Mouse (Mus musculus) forebrain, embryonic 10.5 days (tissue): Measurements from ENCODE around the gene Mmp21. TPM values are rescaled to one million over a fixed set of nuclear protein-coding genes. Genes with fewer than 3 reads are reported as not detected.
A peak's percentile ranks its signal among the peaks of the same experiment; 100 is the strongest.

Experiments
- DNase-seq: peaks from one replicate; pipeline ENCODE4 v3.0.0-alpha.2; 2017; ENCODE audit warnings: low spot score; ENCODE audit errors: extremely low spot score
- H3K27ac ChIP-seq: fragments of 300-500 bp; sonication (generic); 2 replicates; pipeline ENCODE4 v1.5.1; 2016; ENCODE audit warnings: mild to moderate bottlenecking
- H3K27me3 ChIP-seq: fragments of 300-500 bp; sonication (generic); 2 replicates; pipeline ENCODE4 v1.6.1; 2016; ENCODE audit warnings: mild to moderate bottlenecking; ENCODE audit not compliant: poor library complexity, severe bottlenecking
- H3K36me3 ChIP-seq: fragments of 300-500 bp; sonication (generic); replicated peaks from 2 replicates; pipeline ENCODE4 v1.6.1; 2016; ENCODE audit warnings: mild to moderate bottlenecking, moderate library complexity
- H3K4me1 ChIP-seq: fragments of 300-500 bp; sonication (generic); 2 replicates; pipeline ENCODE4 v1.6.1; 2016
- H3K4me3 ChIP-seq: fragments of 300-500 bp; sonication (generic); 2 replicates; pipeline ENCODE4 v1.5.1; 2016; ENCODE audit warnings: mild to moderate bottlenecking, moderate library complexity
- H3K9me3 ChIP-seq: fragments of 300-500 bp; sonication (generic); 2 replicates; pipeline ENCODE4 v1.6.1; 2016; ENCODE audit warnings: mild to moderate bottlenecking, moderate library complexity
- WGBS: fragments of 180-500 bp; shearing (Covaris S2); methylation state at CpG from one replicate; pipeline ENCODE4 v1.1.7; 2016; 5-methylcytosine and 5-hydroxymethylcytosine counted together
- polyA plus RNA-seq: library from polyadenylated mRNA; unstranded; fragments of >200 nt; fragmentation: Nextera tagmentation; extraction: Ambion mirVana; gene quantifications from 2 replicates; pipeline ENCODE4 v1.2.1, GENCODE M21; 2016

Mmp21 gene
- not detected in 2 replicates for polyA plus RNA-seq

DNA sequence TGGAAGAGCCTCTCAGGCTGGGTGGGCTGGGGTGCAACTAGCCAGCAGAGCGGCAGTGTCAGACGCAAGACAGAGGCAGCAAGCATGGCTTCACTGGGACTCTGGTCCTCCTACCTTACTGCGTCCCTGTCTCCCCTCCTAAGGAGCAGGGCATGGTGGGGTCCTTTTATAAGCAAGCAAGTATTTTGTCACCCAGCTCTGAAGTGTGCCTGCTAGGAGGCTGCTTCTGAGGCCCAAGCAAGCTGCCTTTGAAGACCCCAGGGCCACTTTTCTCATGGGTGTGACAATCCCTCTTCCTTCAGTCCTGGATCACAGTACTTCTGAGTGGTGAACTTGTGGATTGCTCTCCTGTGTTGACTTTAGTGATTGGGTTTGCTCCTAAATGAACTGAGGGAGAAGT is at the start of gene Mmp21:
TSS of gene Mmp21 (minus strand) at position 101 of the 400 bp plus-strand sequence.
- Histone ChIP-seq H3K4me3 (no peak within 1 kb of the TSS), H3K4me1 (no peaks in the 10 kb centered on the region), H3K27ac (no peak within 1 kb of the TSS), H3K27me3 (no peaks in the 10 kb centered on the region), H3K9me3 (peaks cover 6% of the 10 kb centered on the region; the same call in 1 of the 2 replicates), H3K36me3 (peaks cover 18% of the 10 kb centered on the region)
- DNase-seq = no peak
- WGBS = 83% methylated on average over 3 of the region's 3 CpGs

DNA sequence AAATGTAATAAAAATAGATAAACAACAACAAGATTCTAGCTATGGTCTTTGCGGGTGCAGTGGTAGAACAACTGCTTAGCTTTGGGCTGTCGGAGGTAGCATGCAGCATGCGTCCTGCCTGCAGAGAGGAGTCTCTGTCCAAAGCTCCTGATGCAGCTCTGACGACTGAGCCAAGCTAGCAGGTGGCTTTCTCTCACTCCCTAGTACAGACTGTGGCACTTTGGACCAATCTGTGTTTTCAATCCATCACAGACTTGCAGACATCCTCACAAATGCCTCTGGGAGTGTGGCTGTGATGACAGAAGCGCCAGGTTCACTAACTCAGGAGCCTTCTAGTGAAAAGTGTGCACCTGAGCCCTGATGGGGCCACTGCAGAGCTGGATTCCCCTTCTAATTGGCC is 49.5 kb upstream of the Mmp21 start:
- H3K27ac ChIP-seq = no peak overlapping the region
- no peaks in the 10 kb centered on the region for H3K9me3 ChIP-seq
- no peak overlapping the region for H3K4me3 ChIP-seq
- H3K36me3 ChIP-seq = peaks cover 90% of the 10 kb centered on the region
- WGBS = 82% methylated on average over 5 of the region's 5 CpGs
- no peaks in the 10 kb centered on the region for H3K4me1 ChIP-seq
- no peaks in the 10 kb centered on the region for H3K27me3 ChIP-seq
- DNase-seq = no peak

DNA sequence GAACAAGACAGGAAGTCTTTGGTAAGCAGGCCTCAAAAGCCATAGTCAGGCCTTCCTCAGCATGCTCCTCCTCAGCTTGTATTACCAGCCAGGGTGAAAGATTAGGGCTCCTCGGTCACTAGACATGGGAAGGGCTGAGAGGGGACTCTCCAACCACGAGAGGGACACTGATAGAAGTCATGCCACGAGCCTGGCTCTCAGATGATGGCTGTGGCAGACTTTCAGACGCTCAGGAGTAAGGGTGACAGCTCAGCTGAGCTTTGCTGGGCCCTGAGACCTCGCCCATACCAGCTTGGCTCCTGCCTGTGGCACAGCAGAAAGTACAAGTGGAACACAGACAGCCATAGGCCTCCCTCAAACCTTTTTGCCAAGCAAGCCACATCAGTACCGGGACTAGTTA is 47.2 kb upstream of the Mmp21 start:
- Histone ChIP-seq H3K27ac (no peak overlapping the region), H3K4me3 (no peak overlapping the region), H3K9me3 (no peaks in the 10 kb centered on the region), H3K27me3 (no peaks in the 10 kb centered on the region), H3K4me1 (no peaks in the 10 kb centered on the region), H3K36me3 (peaks cover 91% of the 10 kb centered on the region)
- 82% methylated on average over 6 of the region's 6 CpGs for WGBS
- DNase-seq = no peak

DNA sequence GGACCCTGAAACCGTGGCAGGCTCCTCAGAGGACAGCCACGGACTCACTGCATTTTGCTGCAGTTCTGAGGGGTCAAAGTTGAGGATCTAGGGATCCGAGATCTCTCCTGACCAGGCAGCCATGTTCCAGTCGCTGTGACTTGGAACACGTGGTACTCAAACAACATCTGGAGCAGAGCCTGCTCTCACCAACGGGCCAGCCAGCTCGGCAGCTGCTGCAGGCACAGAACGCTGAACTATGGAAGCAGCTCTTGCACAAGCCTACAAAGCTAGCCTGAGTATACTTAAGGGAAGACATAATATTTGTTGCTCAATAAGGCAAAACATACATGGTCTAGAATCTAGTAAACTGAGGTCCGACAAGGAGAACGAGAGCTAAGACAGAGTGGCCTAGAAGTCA is 45.7 kb upstream of the Mmp21 start:
- no peaks in the 10 kb centered on the region for H3K4me1 ChIP-seq
- no peaks in the 10 kb centered on the region for H3K27me3 ChIP-seq
- peaks cover 91% of the 10 kb centered on the region for H3K36me3 ChIP-seq
- H3K4me3 ChIP-seq = no peak overlapping the region
- H3K27ac ChIP-seq = no peak overlapping the region
- no peaks in the 10 kb centered on the region for H3K9me3 ChIP-seq
- no peak for DNase-seq
- 86% methylated on average over 10 of the region's 10 CpGs for WGBS

DNA sequence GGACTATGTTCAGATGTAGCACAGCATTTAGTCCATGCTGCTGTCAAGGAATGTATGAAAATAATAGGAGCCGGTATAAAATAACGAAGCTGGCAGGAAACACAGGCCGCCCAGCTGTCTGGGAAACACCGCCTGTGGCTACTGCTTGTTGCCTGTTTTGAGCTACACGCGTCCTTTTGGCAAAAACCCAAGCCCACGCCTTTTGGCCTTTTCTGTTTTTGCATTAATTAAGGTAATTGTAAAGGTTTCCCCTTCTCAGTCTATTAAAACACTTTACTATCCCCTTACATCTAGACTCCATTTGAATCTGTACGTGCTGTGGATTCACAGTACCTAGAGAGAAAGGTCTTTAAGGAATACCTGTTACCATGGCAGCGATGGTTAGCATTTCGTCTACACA is 45.0 kb upstream of the Mmp21 start:
- 90% methylated on average over 10 of the region's 10 CpGs for WGBS
- H3K4me1 ChIP-seq = no peaks in the 10 kb centered on the region
- no peak overlapping the region for H3K27ac ChIP-seq
- DNase-seq = no peak
- H3K9me3 ChIP-seq = no peaks in the 10 kb centered on the region
- peaks cover 94% of the 10 kb centered on the region for H3K36me3 ChIP-seq
- H3K4me3 ChIP-seq = no peak overlapping the region
- H3K27me3 ChIP-seq = no peaks in the 10 kb centered on the region

DNA sequence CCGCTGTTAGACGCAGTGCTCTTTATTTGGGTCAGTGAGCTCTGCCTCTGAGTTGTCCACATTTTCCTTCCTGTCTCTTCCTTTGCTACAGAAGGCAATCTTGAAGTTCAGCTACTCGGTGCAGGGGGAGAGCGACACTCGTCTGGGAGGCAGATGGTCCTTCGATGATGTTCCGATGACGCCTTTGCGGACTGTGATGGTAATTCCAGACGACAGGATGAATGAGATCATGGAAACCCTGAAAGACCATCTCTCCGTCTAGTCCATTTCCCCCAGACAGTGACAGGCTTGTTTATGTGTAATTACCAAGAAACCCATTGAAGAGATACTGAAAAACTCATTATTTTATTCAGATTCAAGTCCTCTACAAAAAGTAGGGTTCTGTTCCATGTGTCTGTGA is 40.8 kb upstream of the Mmp21 start:
- 92% methylated on average over 11 of the region's 11 CpGs for WGBS
- peaks cover 100% of the 10 kb centered on the region for H3K36me3 ChIP-seq

DNA sequence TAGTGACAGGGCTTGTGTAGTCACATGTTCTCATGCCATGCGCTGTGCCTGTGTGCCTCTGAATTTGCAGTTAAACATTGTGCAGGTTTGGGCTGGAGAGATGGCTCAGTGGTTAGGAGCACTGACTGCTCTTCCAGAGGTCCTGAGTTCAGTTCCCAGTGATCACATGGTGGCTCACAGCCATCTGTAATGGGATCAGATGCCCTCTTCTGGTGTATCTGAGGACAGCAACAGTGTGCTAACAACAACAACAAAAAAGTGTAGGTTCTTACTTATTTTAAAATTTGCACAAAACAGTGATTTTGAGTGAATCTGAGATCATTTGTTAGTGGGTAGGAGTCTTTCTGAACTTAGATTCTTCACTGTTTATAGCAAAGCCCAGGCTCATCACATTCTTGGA is 38.7 kb upstream of the Mmp21 start:
- WGBS = 98% methylated on average over 1 of the region's 1 CpGs
- Histone ChIP-seq H3K4me1 (no peaks in the 10 kb centered on the region), H3K36me3 (peaks cover 100% of the 10 kb centered on the region), H3K9me3 (no peaks in the 10 kb centered on the region), H3K27ac (no peak overlapping the region), H3K27me3 (no peaks in the 10 kb centered on the region), H3K4me3 (no peak overlapping the region)
- no peak for DNase-seq

More for the DNA sequence above, 40.8 kb upstream of the Mmp21 start:
- no peaks in the 10 kb centered on the region for H3K27me3 ChIP-seq
- no peak for DNase-seq
- H3K4me1 ChIP-seq = no peaks in the 10 kb centered on the region
- no peaks in the 10 kb centered on the region for H3K9me3 ChIP-seq
- H3K4me3 ChIP-seq = no peak overlapping the region
- no peak overlapping the region for H3K27ac ChIP-seq

DNA sequence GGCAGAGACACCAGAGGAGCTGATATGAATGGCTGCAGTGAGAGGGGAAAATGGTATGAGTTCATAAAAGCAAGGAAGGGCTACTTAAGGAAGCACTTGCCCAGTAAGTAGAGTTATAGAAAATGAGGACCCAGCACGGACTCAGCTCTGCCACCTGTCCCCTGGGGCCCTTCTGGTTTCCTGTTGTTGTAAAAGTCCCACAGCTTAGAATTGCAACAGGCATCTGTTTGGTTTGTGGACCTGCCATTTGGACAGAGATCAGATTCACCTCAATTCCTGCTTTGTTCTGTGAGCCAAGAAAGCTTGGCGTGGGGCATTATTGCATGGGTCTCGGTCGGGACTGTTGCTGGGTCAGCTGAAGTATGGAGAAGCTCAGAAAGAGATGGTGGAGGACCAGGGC is 35.5 kb upstream of the Mmp21 start:
- WGBS = 94% methylated on average over 4 of the region's 4 CpGs
- H3K4me1 ChIP-seq = no peaks in the 10 kb centered on the region; the same call in 1 of the 2 replicates
- H3K27me3 ChIP-seq = no peaks in the 10 kb centered on the region
- H3K27ac ChIP-seq = no peak overlapping the region
- peaks cover 94% of the 10 kb centered on the region for H3K36me3 ChIP-seq
- no peak overlapping the region for H3K4me3 ChIP-seq
- no peaks in the 10 kb centered on the region for H3K9me3 ChIP-seq
- no peak for DNase-seq

DNA sequence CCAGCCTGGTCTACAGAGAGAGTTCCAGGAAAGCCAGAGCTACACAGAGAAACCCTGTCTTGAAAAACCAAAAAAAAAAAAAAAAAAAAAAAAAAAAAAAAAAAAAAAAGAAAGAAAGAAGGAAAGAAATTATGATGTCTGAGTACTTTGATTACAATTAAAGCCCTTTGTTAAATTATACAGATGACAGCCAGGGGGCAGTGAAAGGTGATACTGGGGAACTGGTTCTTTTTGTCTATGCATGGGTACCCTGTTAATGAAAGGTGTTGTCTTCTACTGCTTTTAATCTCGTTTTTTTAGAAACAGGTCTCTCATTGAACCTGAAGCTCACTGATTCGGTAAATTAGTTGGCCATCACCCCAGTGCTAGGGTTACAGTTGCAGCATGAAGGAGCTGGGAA is 27.4 kb upstream of the Mmp21 start:
- Histone ChIP-seq H3K36me3 (peaks cover 17% of the 10 kb centered on the region), H3K4me3 (no peak overlapping the region), H3K4me1 (peaks cover 14% of the 10 kb centered on the region), H3K9me3 (peaks cover 4% of the 10 kb centered on the region; the same call in 1 of the 2 replicates), H3K27ac (no peak overlapping the region), H3K27me3 (no peaks in the 10 kb centered on the region)
- 89% methylated on average over 2 of the region's 2 CpGs for WGBS
- no peak for DNase-seq

DNA sequence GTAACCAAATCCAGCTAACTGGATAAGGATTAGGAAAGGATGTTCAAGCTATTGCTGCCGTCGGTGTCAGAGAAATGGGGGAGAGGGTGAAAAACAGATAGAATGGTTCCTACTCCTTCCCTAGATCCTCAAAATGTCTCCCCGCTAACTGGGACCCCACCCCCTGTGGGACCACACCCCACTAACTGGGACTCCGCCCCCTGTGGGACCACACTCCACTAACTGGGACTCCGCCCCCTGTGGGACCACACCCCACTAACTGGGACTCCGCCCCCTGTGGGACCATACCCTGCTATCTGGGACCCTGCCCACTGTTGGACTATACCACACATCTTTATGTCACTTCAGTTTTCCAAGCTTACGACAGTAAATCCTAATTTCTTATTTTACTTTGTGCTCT is 24.0 kb upstream of the Mmp21 start:
- Histone ChIP-seq H3K9me3 (peaks cover 4% of the 10 kb centered on the region; the same call in 1 of the 2 replicates), H3K36me3 (peaks cover 9% of the 10 kb centered on the region; the same call in 1 of the 2 replicates)
- WGBS = 96% methylated on average over 7 of the region's 7 CpGs

DNA sequence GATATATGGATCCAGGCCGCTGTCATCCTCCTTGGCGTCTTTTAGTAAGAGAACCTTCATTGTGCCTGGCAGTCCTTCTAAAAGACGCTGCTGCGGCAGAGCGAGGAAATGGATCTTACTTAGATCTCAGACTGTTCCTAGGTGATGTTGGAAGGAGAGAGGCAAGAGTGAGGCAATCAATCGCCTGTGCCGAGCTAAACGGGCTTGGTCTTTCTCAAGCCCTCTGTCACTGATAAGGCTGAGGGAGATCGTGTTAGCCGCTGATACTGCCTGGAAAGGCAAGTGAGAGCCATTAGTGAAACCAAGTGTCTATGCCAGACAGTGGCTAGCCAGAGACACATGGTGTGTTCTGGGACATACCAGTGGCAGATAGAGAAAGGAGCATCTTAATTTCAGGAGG is 22.5 kb upstream of the Mmp21 start:
- DNase-seq = no peak
- H3K27ac ChIP-seq = 0 out of 2 replicates have a peak overlapping the region, but pooled peaks have one; percentile 53
- H3K4me3 ChIP-seq = no peak overlapping the region
- 96% methylated on average over 10 of the region's 10 CpGs for WGBS
- 0 out of 2 replicates have a peak, but pooled peaks cover under 1% of the 10 kb centered on the region for H3K9me3 ChIP-seq
- H3K27me3 ChIP-seq = no peaks in the 10 kb centered on the region
- peaks cover 9% of the 10 kb centered on the region for H3K36me3 ChIP-seq
- H3K4me1 ChIP-seq = no peaks in the 10 kb centered on the region

More for the DNA sequence above, 24.0 kb upstream of the Mmp21 start:
- DNase-seq = no peak
- Histone ChIP-seq H3K27ac (no peak overlapping the region), H3K4me1 (peaks cover 7% of the 10 kb centered on the region), H3K4me3 (no peak overlapping the region), H3K27me3 (no peaks in the 10 kb centered on the region)

DNA sequence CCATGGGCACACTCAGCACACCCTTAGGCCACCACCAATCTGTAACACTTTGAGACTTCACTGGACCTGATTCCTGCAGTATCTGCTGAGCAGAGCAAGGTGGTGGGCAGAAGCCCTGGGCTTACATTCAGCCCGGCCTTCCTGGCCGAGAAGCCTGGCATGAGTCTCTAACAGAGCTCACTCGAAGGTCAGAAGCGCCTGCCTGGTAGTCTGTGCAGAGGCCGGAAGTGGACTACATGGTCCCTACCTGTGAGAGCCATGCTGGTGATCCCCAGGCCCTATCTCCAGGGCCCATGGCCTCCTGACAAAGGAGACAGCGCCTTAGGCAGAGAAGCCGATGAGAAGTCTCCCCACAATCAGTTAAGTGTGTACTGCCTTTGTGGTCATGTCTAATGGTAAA is 21.5 kb upstream of the Mmp21 start:
- H3K36me3 ChIP-seq = peaks cover 15% of the 10 kb centered on the region
- H3K27ac ChIP-seq = no peak overlapping the region
- no peaks in the 10 kb centered on the region for H3K27me3 ChIP-seq
- peak overlapping the region; percentile 19; the same call in 1 of the 2 replicates for H3K4me3 ChIP-seq
- 93% methylated on average over 7 of the region's 7 CpGs for WGBS
- H3K4me1 ChIP-seq = no peaks in the 10 kb centered on the region
- no peaks in the 10 kb centered on the region for H3K9me3 ChIP-seq
- no peak for DNase-seq

DNA sequence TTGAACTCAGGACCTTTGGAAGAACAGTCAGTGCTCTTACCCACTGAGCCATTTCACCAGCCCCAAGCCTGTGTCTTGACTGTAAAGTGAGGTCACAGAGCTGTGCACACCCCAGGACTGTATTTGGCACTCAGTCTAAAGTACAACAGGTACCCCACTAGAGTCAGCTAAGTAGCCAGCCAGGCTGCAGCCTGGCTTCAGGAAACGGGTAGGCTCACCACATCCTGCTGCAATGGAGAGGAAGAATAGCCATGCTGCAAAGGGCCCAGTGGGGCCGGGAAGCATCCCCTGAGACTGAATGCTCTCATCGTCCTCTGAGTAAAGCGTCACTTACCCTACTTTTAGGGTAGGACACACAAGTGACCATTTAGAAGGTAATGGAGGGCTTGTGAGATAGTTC is 20.0 kb upstream of the Mmp21 start:
- Histone ChIP-seq H3K4me3 (no peak overlapping the region; the same call in 1 of the 2 replicates), H3K4me1 (no peaks in the 10 kb centered on the region), H3K36me3 (peaks cover 15% of the 10 kb centered on the region), H3K27ac (0 out of 2 replicates have a peak overlapping the region, but pooled peaks have one; percentile 21), H3K27me3 (no peaks in the 10 kb centered on the region), H3K9me3 (no peaks in the 10 kb centered on the region)
- WGBS = 88% methylated on average over 4 of the region's 4 CpGs
- DNase-seq = no peak
